Mouse (Mus musculus): Measurements from ENCODE around the gene Zfp345. TPM values are rescaled to one million over a fixed set of nuclear protein-coding genes. Genes with fewer than 3 reads are reported as not detected.
"Not testable (repeated sequence)": the region's sequence is repeated elsewhere in the genome, so short reads cannot be mapped to it uniquely, and the experiment has no call there.

Gene Zfp345
- polyA plus RNA-seq (2012; rRNA removed), result 0.01 TPM in 1 of 2 replicates, not detected in the other
- 0.06 TPM in 1 of 2 replicates, not detected in the other for polyA plus RNA-seq (2014; fragmentation: Nextera tagmentation; extraction: Ambion mirVana)

DNA sequence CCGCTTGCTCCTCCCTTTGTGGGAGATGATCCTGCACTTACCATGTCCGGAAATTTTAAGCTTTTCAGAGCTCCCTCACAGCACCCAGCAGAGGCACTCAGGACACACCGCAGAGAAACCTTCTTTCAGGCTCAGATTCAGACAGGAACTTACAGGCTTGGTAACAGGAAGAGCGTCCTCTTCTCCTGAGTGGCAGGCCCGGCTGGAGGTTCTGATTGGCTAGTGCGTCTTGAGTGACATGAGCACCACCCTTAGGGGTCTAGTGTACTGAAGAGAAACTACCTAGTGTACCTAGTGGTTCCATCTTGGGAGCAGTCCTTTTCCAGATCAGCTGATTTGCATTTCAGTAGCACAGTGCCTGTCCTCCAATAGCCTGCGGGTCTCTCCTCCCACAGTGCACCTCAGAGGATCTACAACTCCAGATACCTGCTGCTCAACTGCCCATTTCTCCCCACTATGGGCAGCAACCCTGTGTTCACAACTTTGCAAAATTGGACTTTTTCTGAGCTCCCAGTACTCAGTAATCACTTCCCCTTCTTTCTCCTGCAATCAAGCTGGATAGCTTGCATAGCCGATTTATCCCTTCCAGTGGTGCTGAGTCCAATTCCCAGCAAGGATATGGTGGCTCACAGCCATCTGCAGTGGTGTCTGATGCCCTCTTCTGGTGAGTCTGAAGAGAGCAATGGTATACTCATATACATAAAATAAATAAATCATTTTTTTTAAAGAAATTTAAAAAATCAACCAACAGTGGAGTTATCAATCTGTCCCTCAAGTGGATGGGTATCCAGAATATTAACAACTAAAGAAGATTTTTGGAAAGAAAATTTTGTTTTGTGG lies at the start of gene Zfp345:
Gene Zfp345, minus strand, starts transcription at position 153 of the 840 bp plus-strand sequence.
- not testable (repeated sequence) for DNase-seq (ENCODE audit: low read depth in 3 of 3, low spot score in 3 of 3); ATAC-seq (ENCODE audit: insufficient read depth); H3K36me3 ChIP-seq (replicated peaks; ENCODE audit: control insufficient read depth, insufficient read depth, low read depth); H3K4me3 ChIP-seq (ENCODE audit: insufficient read depth in 1 of 2, low read depth in 2 of 2, low read length in 2 of 2); H3K9me3 ChIP-seq (ENCODE audit: control insufficient read depth, low read length); H3K4me1 ChIP-seq (replicated peaks; ENCODE audit: control insufficient read depth in 2 of 2, insufficient read depth in 2 of 2, low read length in 1 of 2); H3K27ac ChIP-seq; H3K4me2 ChIP-seq (ENCODE audit: low read depth); H3K27me3 ChIP-seq (ENCODE audit: control insufficient read depth, insufficient read depth, low read length); H3K9ac ChIP-seq (replicated peaks)
- WGBS (ENCODE audit: insufficient replicate concordance), result 46% methylated on average over 7 of the region's 8 CpGs

DNA sequence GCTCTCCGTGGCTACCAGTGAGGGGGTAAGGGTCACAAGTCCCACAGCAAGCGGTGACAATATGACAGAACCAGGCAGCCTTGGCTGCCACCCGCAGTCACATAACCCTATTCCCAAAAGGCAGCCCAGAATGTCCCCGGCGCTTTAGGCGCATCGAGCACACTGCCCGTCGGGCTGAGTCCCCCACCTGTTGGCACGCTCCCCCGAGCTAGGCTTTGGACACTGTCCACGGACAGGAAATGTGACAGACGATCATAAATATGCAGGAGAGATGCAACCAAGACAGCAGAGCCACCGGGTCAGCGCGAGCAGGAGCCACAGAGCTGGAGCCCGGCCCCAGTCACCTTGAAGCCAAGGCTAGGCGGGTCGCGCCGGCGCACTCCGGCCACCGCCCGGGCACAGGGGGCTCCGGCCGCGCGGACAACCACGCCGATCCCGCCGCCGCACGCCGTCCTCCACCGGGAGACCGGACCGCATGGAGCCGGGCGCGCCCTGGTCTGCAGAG lies 40.9 kb upstream of the Zfp345 start:
- Histone ChIP-seq H3K27me3 (ENCODE audit: control insufficient read depth, insufficient read depth, low read length) (peaks cover 6% of the 10 kb centered on the region), H3K9me3 (ENCODE audit: control insufficient read depth, low read length) (no peaks in the 10 kb centered on the region), H3K4me1 (replicated peaks; ENCODE audit: control insufficient read depth in 2 of 2, insufficient read depth in 2 of 2, low read length in 1 of 2) (no peaks in the 10 kb centered on the region), H3K4me3 (ENCODE audit: insufficient read depth in 1 of 2, low read depth in 2 of 2, low read length in 2 of 2) (0 out of 4 replicates have a peak overlapping the region, but pooled peaks of 1 of the 2 experiments have one; percentile 18), H3K27ac (no peak overlapping the region), H3K4me2 (ENCODE audit: low read depth) (peak overlapping the region; percentile 41), H3K9ac (replicated peaks) (no peak overlapping the region), H3K36me3 (replicated peaks; ENCODE audit: control insufficient read depth, insufficient read depth, low read depth) (no peaks in the 10 kb centered on the region)
- whole genome bisulfite sequencing (ENCODE audit: insufficient replicate concordance), result 5% methylated on average over 42 of the region's 42 CpGs
- no peak for DNase-seq (ENCODE audit: low read depth in 3 of 3, low spot score in 3 of 3)
- TF ChIP-seq EP300 (IDR thresholded peaks at IDR 0.05; ENCODE audit: low read depth) (no peak), CTCF (IDR thresholded peaks at IDR 0.05; ENCODE audit: low read depth) (no peak)
- no peak for ATAC-seq (ENCODE audit: insufficient read depth)

DNA sequence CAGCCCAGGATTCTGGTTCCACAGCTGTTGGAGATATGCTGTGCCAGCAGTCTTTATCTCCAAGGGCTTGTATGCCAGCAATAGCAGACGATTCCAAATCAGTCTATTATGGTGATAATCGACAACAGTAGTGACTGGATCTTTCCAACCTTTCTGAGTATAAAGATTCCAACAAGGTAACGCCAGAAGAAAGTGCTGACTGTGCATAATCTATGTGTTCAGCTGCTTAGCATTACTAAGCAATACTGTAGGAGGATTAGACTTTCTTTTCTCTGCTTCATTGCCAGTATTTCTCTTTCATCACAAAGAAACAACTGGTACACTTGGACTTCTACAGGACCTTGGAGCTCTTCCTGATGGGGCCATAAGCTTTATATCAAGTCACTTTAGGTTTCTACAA lies 27.9 kb upstream of the Zfp345 start:
- no peaks in the 10 kb centered on the region for H3K27me3 ChIP-seq (ENCODE audit: control insufficient read depth, insufficient read depth, low read length)
- H3K9ac ChIP-seq (replicated peaks), result no peak overlapping the region
- no peak overlapping the region for H3K4me2 ChIP-seq (ENCODE audit: low read depth)
- no peak overlapping the region for H3K4me3 ChIP-seq (ENCODE audit: insufficient read depth in 1 of 2, low read depth in 2 of 2, low read length in 2 of 2)
- H3K36me3 ChIP-seq (replicated peaks; ENCODE audit: control insufficient read depth, insufficient read depth, low read depth), result no peaks in the 10 kb centered on the region
- ATAC-seq (ENCODE audit: insufficient read depth), result no peak
- H3K27ac ChIP-seq, result no peak overlapping the region
- no peak for DNase-seq (ENCODE audit: low read depth in 3 of 3, low spot score in 3 of 3)
- WGBS (ENCODE audit: insufficient replicate concordance), result 45% methylated on average over 3 of the region's 3 CpGs
- TF ChIP-seq CTCF (IDR thresholded peaks at IDR 0.05; ENCODE audit: low read depth) (no peak), EP300 (IDR thresholded peaks at IDR 0.05; ENCODE audit: low read depth) (no peak)
- H3K9me3 ChIP-seq (ENCODE audit: control insufficient read depth, low read length), result no peaks in the 10 kb centered on the region
- no peaks in the 10 kb centered on the region for H3K4me1 ChIP-seq (replicated peaks; ENCODE audit: control insufficient read depth in 2 of 2, insufficient read depth in 2 of 2, low read length in 1 of 2)

DNA sequence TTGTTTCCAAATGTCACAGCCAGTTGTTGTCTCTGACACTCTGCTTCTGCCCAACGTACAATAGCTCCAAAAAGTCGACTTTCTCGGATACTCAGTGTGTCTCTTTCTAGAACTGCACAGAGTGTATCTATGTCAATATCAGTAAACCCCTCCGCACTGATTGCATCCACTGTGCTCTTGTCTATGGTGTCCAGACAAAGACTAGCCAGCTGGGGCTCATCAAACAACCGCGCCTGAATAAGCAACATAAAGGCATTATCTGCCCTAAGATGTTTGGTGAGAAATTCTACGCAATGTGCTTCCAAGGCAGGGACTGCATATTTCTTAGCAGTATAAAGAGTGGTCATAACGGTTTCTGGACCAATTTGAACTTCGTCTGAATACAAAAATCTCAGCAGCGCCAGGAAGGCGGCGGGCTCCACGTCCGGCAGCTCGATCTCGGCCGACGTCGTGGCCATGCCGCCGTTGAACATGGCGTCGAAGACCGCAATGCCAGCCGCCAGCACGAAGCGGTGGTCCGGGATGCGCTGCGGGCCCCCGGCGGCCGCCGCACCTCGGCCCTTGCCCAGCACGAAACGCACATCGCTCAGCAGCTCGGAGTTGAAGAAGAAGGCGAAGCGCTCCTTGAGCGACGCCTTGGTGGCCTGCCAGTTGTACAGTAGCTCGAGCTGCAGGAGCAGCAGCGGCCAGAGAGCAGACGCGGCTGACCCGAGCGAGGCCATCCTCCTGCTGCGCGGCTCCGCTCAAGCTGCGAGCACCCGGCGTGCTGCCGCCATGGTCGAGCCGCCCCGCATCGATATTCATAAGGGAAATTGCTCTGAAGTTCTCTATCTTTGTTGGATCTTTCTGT lies 15.5 kb upstream of the Zfp345 start:
- H3K27ac ChIP-seq; DNase-seq (ENCODE audit: low read depth in 3 of 3, low spot score in 3 of 3): not testable (repeated sequence)
- 40% methylated on average over 59 of the region's 60 CpGs for WGBS (ENCODE audit: insufficient replicate concordance)

DNA sequence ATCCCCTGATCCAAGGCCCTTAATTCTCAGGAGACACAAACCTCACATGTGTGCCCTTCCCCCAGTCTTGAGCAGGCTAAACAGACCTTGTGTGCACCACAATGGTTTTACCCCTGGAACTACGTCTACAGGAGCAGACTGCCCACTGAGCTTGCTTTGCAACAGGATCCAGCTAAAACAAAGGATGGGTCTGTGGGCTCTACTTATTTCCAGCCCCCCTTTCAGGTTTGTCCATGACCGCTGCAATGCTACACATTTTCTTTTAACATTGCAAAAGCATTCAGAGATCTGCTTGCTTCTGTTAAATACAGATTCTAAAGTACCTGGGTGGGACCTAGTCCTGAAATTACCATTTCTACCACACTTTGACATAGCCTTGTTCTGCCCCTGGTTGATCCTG lies 8.1 kb upstream of the Zfp345 start:
- Histone ChIP-seq H3K4me1 (replicated peaks; ENCODE audit: control insufficient read depth in 2 of 2, insufficient read depth in 2 of 2, low read length in 1 of 2) (no peaks in the 10 kb centered on the region), H3K9me3 (ENCODE audit: control insufficient read depth, low read length) (no peaks in the 10 kb centered on the region), H3K9ac (replicated peaks) (no peak overlapping the region), H3K4me2 (ENCODE audit: low read depth) (no peak overlapping the region), H3K36me3 (replicated peaks; ENCODE audit: control insufficient read depth, insufficient read depth, low read depth) (no peaks in the 10 kb centered on the region), H3K27me3 (ENCODE audit: control insufficient read depth, insufficient read depth, low read length) (no peaks in the 10 kb centered on the region), H3K27ac (no peak overlapping the region), H3K4me3 (ENCODE audit: insufficient read depth in 1 of 2, low read depth in 2 of 2, low read length in 2 of 2) (no peak overlapping the region)
- TF ChIP-seq CTCF (IDR thresholded peaks at IDR 0.05; ENCODE audit: low read depth), result no peak
- no peak for TF ChIP-seq EP300 (IDR thresholded peaks at IDR 0.05; ENCODE audit: low read depth)
- whole genome bisulfite sequencing (ENCODE audit: insufficient replicate concordance), result 56% methylated on average over 2 of the region's 2 CpGs
- no peak for DNase-seq (ENCODE audit: low read depth in 3 of 3, low spot score in 3 of 3)
- no peak for ATAC-seq (ENCODE audit: insufficient read depth)

More for the DNA sequence above, 15.5 kb upstream of the Zfp345 start:
- ATAC-seq (ENCODE audit: insufficient read depth); H3K4me2 ChIP-seq (ENCODE audit: low read depth); H3K9ac ChIP-seq (replicated peaks); H3K27me3 ChIP-seq (ENCODE audit: control insufficient read depth, insufficient read depth, low read length); H3K4me1 ChIP-seq (replicated peaks; ENCODE audit: control insufficient read depth in 2 of 2, insufficient read depth in 2 of 2, low read length in 1 of 2); H3K36me3 ChIP-seq (replicated peaks; ENCODE audit: control insufficient read depth, insufficient read depth, low read depth); H3K4me3 ChIP-seq (ENCODE audit: insufficient read depth in 1 of 2, low read depth in 2 of 2, low read length in 2 of 2); H3K9me3 ChIP-seq (ENCODE audit: control insufficient read depth, low read length): not testable (repeated sequence)

DNA sequence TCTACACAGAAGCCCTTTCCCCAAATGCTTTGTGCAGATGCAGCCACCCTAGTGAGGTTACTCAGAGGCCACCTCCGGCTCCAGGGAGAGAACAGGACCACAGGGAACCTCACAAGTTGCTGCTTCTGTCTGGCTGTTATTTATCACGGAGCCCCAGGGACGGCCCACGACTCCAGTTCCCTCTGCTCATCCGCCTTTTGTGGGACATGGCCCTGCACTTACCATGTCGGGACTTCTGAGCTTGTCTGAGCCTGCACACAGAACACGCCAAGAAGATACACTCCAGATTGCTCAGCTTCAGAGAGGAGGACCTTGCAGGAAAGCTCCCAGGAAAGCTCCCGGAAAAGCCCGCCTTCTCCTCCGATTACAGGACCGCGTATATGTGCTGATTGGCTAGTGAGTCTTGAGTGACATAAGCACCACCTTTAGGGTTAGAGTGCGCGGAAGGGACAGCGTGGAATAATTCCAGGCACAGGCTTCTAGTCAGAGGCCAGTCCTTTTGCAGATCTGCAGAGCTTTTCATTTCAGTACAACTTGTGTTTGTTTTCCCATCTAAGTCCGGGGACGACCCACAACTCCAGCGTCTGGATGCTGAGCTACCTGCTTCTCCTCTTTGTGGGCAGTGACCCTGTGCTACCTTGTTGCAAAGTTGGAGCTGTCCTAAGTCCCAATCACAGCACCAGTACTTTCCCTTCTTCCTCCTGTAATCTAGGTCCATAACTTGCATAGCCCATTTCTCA lies 33.5 kb downstream of the Zfp345 start, which contains the start of gene Zfp442:
Gene Zfp442, minus strand, starts transcription at position 307 of the 740 bp plus-strand sequence.
- H3K27me3 ChIP-seq (ENCODE audit: control insufficient read depth, insufficient read depth, low read length); H3K4me1 ChIP-seq (replicated peaks; ENCODE audit: control insufficient read depth in 2 of 2, insufficient read depth in 2 of 2, low read length in 1 of 2); H3K27ac ChIP-seq; H3K9me3 ChIP-seq (ENCODE audit: control insufficient read depth, low read length); H3K36me3 ChIP-seq (replicated peaks; ENCODE audit: control insufficient read depth, insufficient read depth, low read depth): not testable (repeated sequence)
- peak within 1 kb of the TSS; percentile 45 to 71 for H3K4me3 ChIP-seq (ENCODE audit: insufficient read depth in 1 of 2, low read depth in 2 of 2, low read length in 2 of 2)
- H3K9ac ChIP-seq (replicated peaks), result 0 out of 2 replicates have a peak within 1 kb of the TSS, but pooled peaks have one; percentile 5
- ATAC-seq (ENCODE audit: insufficient read depth) (peak; percentile 89), DNase-seq (ENCODE audit: low read depth in 3 of 3, low spot score in 3 of 3) (peak in 1 of 3 experiments; percentile 9)
- WGBS (ENCODE audit: insufficient replicate concordance), result under 1% methylated on average over 18 of the region's 18 CpGs
- peak within 1 kb of the TSS; percentile 52 for H3K4me2 ChIP-seq (ENCODE audit: low read depth)

DNA sequence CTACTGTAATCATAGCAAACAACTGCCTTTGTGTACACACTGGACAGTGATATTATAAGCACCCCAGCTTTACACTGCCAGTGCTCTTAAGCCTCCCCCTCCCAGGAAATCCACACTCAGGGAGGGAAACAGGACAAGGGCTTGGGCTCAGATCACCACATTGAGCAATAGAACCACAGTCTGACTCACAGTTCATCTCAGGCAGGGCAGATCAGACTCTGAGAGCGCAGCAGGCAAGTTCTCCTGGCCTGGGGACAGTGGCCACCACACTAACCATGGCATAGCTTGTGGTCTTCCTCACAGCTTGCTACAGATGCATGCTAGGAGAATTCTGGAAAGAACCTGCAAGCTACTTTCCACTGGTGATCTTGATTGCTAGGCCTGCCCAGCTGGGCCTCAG lies 45.8 kb downstream of the Zfp345 start:
- not testable (repeated sequence) for H3K4me1 ChIP-seq (replicated peaks; ENCODE audit: control insufficient read depth in 2 of 2, insufficient read depth in 2 of 2, low read length in 1 of 2); H3K4me3 ChIP-seq (ENCODE audit: insufficient read depth in 1 of 2, low read depth in 2 of 2, low read length in 2 of 2); H3K27me3 ChIP-seq (ENCODE audit: control insufficient read depth, insufficient read depth, low read length); H3K27ac ChIP-seq; H3K4me2 ChIP-seq (ENCODE audit: low read depth); DNase-seq (ENCODE audit: low read depth in 3 of 3, low spot score in 3 of 3); H3K9ac ChIP-seq (replicated peaks); H3K36me3 ChIP-seq (replicated peaks; ENCODE audit: control insufficient read depth, insufficient read depth, low read depth); H3K9me3 ChIP-seq (ENCODE audit: control insufficient read depth, low read length)
- ATAC-seq (ENCODE audit: insufficient read depth), result peak; percentile 47; the same call in 1 of the 2 replicates
- WGBS (ENCODE audit: insufficient replicate concordance), result 58% methylated on average over 1 of the region's 1 CpGs
